Mouse (Mus musculus): ENCODE measurements around the gene Mfap3l. TPM values are rescaled to one million over a fixed set of nuclear protein-coding genes. Genes with fewer than 3 reads are reported as not detected.

The Mfap3l gene
- total and polyA plus RNA-seq, 2 experiments, result 0.09 TPM

GRCm38 (mm10) chr8:60645164-60645563 lies 12.5 kb downstream of the Mfap3l start:
- H3K27ac ChIP-seq (replicated peaks; ENCODE audit: insufficient read depth, low read depth, low read length), result no peak overlapping the region
- no peak overlapping the region for H3K4me3 ChIP-seq (ENCODE audit: insufficient read depth, low read depth, low read length)
- no peaks in the 10 kb centered on the region for H3K27me3 ChIP-seq (ENCODE audit: control insufficient read depth, insufficient read depth, low read length)
- H3K4me1 ChIP-seq (ENCODE audit: control insufficient read depth, insufficient read depth, low read length), result no peaks in the 10 kb centered on the region
- TF ChIP-seq CTCF (IDR thresholded peaks at IDR 0.05; ENCODE audit: low read depth, low read length), result no peak
- no peak for TF ChIP-seq POLR2A (IDR thresholded peaks at IDR 0.05; ENCODE audit: extremely low read depth, insufficient read depth, low read length)
- H3K9ac ChIP-seq (ENCODE audit: low read depth, low read length), result no peak overlapping the region
- WGBS, result 84% methylated on average over 4 of the region's 4 CpGs
- no peaks in the 10 kb centered on the region for H3K36me3 ChIP-seq (ENCODE audit: control insufficient read depth, insufficient read depth, low read length)
- no peak for DNase-seq (ENCODE audit: extremely low read depth, low read depth, low spot score)
- H3K79me2 ChIP-seq (ENCODE audit: control insufficient read depth, insufficient read depth, low read length), result no peaks in the 10 kb centered on the region

DNA sequence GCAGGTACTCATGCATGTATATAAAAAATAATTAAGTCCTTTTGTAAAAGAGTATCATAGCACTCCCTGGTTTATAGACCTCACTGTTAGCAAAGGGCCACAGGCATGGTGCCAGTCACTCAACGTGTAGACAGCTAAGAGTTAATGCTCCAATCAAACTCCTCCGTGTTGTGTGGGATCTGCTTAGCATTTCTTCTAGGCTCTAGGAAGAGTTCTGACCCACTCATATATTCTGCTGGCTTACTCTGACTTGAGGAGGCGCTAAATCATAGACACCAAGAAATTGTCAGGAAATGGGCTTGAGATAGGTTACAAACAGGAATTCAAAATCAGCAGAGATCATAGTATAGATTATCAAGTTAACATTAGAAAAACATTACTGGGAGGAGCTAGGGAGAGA lies 13.3 kb downstream of the Mfap3l start:
- Histone ChIP-seq H3K36me3 (ENCODE audit: control insufficient read depth, insufficient read depth, low read length) (no peaks in the 10 kb centered on the region), H3K9ac (ENCODE audit: low read depth, low read length) (no peak overlapping the region), H3K4me3 (ENCODE audit: insufficient read depth, low read depth, low read length) (no peak overlapping the region), H3K27ac (replicated peaks; ENCODE audit: insufficient read depth, low read depth, low read length) (no peak overlapping the region), H3K79me2 (ENCODE audit: control insufficient read depth, insufficient read depth, low read length) (no peaks in the 10 kb centered on the region), H3K27me3 (ENCODE audit: control insufficient read depth, insufficient read depth, low read length) (no peaks in the 10 kb centered on the region), H3K4me1 (ENCODE audit: control insufficient read depth, insufficient read depth, low read length) (no peaks in the 10 kb centered on the region)
- WGBS, result 83% methylated on average over 3 of the region's 3 CpGs
- DNase-seq (ENCODE audit: extremely low read depth, low read depth, low spot score), result no peak
- TF ChIP-seq CTCF (IDR thresholded peaks at IDR 0.05; ENCODE audit: low read depth, low read length) (no peak), POLR2A (IDR thresholded peaks at IDR 0.05; ENCODE audit: extremely low read depth, insufficient read depth, low read length) (no peak)

- DNase-seq (ENCODE audit: extremely low read depth, low read depth, low spot score), result no peak
- Histone ChIP-seq H3K27me3 (ENCODE audit: control insufficient read depth, insufficient read depth, low read length) (no peaks in the 10 kb centered on the region), H3K9ac (ENCODE audit: low read depth, low read length) (no peak overlapping the region), H3K4me1 (ENCODE audit: control insufficient read depth, insufficient read depth, low read length) (no peaks in the 10 kb centered on the region), H3K4me3 (ENCODE audit: insufficient read depth, low read depth, low read length) (no peak overlapping the region), H3K79me2 (ENCODE audit: control insufficient read depth, insufficient read depth, low read length) (no peaks in the 10 kb centered on the region), H3K27ac (replicated peaks; ENCODE audit: insufficient read depth, low read depth, low read length) (no peak overlapping the region), H3K36me3 (ENCODE audit: control insufficient read depth, insufficient read depth, low read length) (no peaks in the 10 kb centered on the region)
- 97% methylated on average over 3 of the region's 3 CpGs for WGBS
- TF ChIP-seq POLR2A (IDR thresholded peaks at IDR 0.05; ENCODE audit: extremely low read depth, insufficient read depth, low read length) (no peak), CTCF (IDR thresholded peaks at IDR 0.05; ENCODE audit: low read depth, low read length) (no peak)
Observed at GRCm38 (mm10) chr8:60647291-60647690, 14.7 kb downstream of the Mfap3l start.

GRCm38 (mm10) chr8:60649081-60649480 lies 16.5 kb downstream of the Mfap3l start:
- TF ChIP-seq CTCF (IDR thresholded peaks at IDR 0.05; ENCODE audit: low read depth, low read length), result no peak
- no peak for TF ChIP-seq POLR2A (IDR thresholded peaks at IDR 0.05; ENCODE audit: extremely low read depth, insufficient read depth, low read length)
- no peaks in the 10 kb centered on the region for H3K27me3 ChIP-seq (ENCODE audit: control insufficient read depth, insufficient read depth, low read length)
- no peak overlapping the region for H3K27ac ChIP-seq (replicated peaks; ENCODE audit: insufficient read depth, low read depth, low read length)
- no peaks in the 10 kb centered on the region for H3K36me3 ChIP-seq (ENCODE audit: control insufficient read depth, insufficient read depth, low read length)
- 50% methylated on average over 1 of the region's 1 CpGs for WGBS
- no peak overlapping the region for H3K4me3 ChIP-seq (ENCODE audit: insufficient read depth, low read depth, low read length)
- no peak overlapping the region for H3K9ac ChIP-seq (ENCODE audit: low read depth, low read length)
- no peaks in the 10 kb centered on the region for H3K4me1 ChIP-seq (ENCODE audit: control insufficient read depth, insufficient read depth, low read length)
- H3K79me2 ChIP-seq (ENCODE audit: control insufficient read depth, insufficient read depth, low read length), result no peaks in the 10 kb centered on the region
- no peak for DNase-seq (ENCODE audit: extremely low read depth, low read depth, low spot score)

GRCm38 (mm10) chr8:60650119-60650518 lies 17.5 kb downstream of the Mfap3l start:
- H3K79me2 ChIP-seq (ENCODE audit: control insufficient read depth, insufficient read depth, low read length), result no peaks in the 10 kb centered on the region
- no peak overlapping the region for H3K4me3 ChIP-seq (ENCODE audit: insufficient read depth, low read depth, low read length)
- no peaks in the 10 kb centered on the region for H3K27me3 ChIP-seq (ENCODE audit: control insufficient read depth, insufficient read depth, low read length)
- no peaks in the 10 kb centered on the region for H3K36me3 ChIP-seq (ENCODE audit: control insufficient read depth, insufficient read depth, low read length)
- H3K9ac ChIP-seq (ENCODE audit: low read depth, low read length), result no peak overlapping the region
- H3K27ac ChIP-seq (replicated peaks; ENCODE audit: insufficient read depth, low read depth, low read length), result no peak overlapping the region
- DNase-seq (ENCODE audit: extremely low read depth, low read depth, low spot score), result no peak
- 75% methylated on average over 4 of the region's 4 CpGs for WGBS
- no peak for TF ChIP-seq CTCF (IDR thresholded peaks at IDR 0.05; ENCODE audit: low read depth, low read length)
- no peak for TF ChIP-seq POLR2A (IDR thresholded peaks at IDR 0.05; ENCODE audit: extremely low read depth, insufficient read depth, low read length)
- H3K4me1 ChIP-seq (ENCODE audit: control insufficient read depth, insufficient read depth, low read length), result no peaks in the 10 kb centered on the region

GRCm38 (mm10) chr8:60657425-60658113 lies 24.9 kb downstream of the Mfap3l start:
- 79% methylated on average over 6 of the region's 6 CpGs for WGBS
- TF ChIP-seq POLR2A (IDR thresholded peaks at IDR 0.05; ENCODE audit: extremely low read depth, insufficient read depth, low read length), result no peak
- Histone ChIP-seq H3K4me1 (ENCODE audit: control insufficient read depth, insufficient read depth, low read length) (no peaks in the 10 kb centered on the region), H3K4me3 (ENCODE audit: insufficient read depth, low read depth, low read length) (no peak overlapping the region), H3K27ac (replicated peaks; ENCODE audit: insufficient read depth, low read depth, low read length) (no peak overlapping the region), H3K36me3 (ENCODE audit: control insufficient read depth, insufficient read depth, low read length) (no peaks in the 10 kb centered on the region), H3K9ac (ENCODE audit: low read depth, low read length) (no peak overlapping the region), H3K27me3 (ENCODE audit: control insufficient read depth, insufficient read depth, low read length) (peaks cover 2% of the 10 kb centered on the region; the same call in 1 of the 2 replicates), H3K79me2 (ENCODE audit: control insufficient read depth, insufficient read depth, low read length) (no peaks in the 10 kb centered on the region)
- DNase-seq (ENCODE audit: extremely low read depth, low read depth, low spot score), result no peak
